Mouse (Mus musculus): ENCODE data around the gene Tfap4.

Gene Tfap4

DNA sequence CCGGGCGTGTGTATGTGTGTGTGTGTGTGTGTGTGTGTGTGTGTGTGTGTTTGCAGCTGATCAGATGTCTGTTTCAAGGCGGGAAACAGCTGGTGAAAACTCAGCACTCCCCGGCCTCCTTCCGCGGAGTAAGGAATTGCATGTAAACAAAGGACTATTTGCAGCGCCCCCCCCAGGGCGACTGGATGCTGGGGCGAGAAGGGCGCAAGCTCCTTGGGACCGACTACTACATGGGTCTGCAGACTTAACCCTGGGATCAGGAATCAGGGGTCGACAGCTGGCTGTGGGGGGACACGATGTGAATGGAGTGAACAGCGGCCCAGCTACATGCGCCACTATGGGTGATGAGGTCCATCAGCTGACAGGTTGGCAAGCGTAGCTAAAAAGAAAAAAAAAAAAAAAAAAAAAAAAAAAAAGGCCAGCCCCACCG lies at the start of gene Tfap4:
Gene Tfap4, minus strand, starts transcription at position 140 of the 430 bp plus-strand sequence.
- peak; percentile 79 to 84 for DNase-seq

DNA sequence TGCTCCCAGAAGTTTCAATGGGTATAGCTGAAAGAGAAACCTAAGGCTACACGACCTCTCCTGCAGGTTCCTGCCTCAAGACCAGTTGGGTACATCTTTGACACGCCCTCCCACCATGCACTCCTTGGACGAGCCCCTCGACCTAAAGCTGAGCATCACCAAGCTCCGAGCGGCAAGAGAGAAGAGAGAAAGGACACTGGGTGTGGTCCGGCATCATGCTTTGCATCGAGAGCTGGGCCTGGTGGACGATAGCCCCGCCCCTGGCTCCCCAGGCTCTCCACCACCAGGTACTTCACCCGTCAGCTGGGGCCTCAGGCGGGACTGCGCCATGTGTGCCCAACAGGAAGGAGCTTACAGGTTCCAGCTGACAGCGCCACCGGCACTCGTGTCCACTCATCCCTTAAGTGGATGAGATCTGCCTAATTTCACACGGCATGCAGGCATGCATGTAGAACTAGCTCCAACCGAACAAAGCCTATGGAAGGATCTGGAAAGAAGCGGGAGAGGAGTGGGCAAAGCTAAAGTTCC lies 48.9 kb upstream of the Tfap4 start:
- DNase-seq: no peak

DNA sequence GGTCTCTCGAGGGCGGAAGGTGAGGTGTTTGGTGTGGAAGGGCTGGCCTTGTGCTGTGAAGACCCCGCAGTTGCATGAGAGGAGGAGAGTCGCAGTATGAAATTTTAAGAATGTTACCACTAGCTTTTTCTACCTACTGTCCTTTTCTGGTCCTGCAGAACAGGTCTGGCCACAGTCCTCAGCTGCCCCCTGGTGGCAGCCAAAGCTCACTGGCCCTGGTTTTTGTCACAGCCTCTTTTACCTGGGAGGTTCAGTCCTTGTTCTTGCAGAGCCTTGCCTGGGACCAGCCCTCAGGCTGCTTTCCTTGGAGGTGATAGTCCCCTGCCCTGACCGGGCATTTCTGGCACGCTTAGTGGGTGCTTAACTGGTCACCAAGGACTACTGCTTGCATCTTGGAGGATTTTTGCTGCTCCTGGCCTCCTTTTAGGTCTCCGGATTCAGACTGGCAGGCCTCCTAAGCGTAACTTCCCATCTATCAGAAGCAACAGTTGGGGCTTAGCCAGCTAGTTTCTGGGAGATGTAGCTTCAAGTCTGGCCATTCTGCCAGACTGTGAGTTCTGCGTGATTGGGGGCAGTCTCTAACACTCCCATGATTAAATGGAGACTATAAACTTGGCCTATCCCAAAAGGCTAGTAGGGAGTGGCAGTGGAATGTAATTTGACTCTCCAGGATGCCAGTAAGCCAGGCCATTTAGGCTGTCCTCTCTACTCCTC lies 48.3 kb upstream of the Tfap4 start:
- peak; percentile 90 for DNase-seq

DNA sequence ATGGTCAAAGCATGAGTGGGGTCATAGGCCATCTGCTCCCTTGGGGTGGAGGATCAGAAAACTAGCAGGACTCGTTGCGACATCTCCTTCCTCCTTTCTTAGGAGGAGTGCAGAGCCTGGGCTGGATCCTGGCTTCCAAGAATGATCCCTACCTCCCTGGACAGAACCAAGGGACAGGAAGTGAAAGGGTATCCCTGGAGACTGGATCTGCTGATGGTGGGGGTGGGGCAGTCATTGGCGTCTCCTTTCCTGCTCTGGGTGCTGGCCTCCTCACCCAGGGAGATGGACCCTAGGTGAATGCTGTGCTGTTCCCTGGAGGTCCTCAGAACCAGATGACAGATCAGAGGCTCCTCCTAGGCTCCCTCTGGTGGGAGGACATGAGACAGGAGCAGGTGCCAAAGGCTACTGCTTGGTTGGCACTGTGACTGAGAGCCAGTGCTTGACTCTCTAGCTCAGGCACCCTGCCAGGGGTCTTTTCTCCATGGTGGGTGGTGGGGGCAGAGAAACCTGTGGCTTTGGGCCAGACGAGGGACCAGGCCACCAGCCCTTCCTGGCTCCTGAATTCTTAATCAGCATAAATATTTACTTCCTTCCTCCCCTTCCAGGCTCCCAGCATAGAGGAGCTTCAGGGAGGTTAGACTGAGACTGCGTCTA lies 46.9 kb upstream of the Tfap4 start:
- DNase-seq: peak; percentile 37 to 44

DNA sequence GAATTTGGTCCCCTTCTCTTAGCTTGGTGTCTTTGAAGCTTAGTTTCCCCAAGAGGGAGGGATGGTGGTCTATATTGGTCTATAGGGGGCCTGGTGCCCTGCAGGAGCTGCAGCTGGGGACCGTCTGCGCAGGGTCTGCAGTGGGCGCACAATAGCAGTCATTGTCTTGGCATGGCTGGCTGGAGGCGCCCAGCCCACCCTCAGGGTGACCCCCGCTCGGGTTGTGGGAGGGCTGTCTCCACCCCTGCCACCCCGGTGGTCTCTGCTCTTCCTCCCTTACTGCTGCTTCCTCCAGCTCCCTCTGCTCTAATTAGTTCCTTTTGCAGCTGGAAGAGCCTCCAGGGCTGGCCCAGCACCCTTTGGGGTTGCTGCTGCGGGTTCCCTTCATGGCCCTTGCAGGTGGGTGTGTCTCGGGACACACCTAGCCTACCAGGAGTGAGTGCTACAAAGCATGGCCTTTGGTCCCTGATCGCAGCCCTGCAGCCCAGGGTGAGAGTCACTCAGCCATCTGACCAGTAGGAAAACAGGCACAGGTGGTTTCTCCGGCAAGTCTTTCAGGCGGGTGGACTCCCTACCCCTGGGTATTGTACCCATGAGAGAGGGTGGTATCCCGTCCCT lies 46.0 kb upstream of the Tfap4 start:
- DNase-seq: no peak

DNA sequence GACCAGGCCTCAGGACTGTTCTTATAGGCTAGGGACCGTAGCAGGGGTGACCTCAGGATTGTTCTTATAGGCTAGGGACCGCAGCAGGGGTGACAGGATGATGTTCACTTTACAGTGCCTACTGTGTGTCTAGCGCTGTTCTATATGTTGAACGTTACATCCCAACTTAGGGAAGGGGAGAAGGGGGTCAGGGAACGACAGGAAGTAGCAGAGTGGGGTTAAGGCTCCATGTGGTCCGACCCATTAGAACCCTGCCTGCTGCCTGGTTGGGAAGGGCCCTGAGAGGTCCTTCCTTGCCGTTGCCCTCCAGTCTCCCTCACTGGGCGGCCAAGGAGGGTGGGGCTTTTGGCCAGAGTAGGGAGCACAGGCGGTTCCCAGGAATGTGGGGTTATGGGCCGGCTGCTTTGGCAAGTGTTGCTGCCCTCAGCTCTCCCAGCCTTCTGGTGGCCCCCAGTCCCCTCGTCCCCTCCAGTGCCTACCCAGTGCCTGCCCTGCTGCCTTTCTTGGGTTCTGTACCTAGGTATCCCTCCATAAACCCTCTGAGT lies 44.7 kb upstream of the Tfap4 start:
- DNase-seq: no peak

DNA sequence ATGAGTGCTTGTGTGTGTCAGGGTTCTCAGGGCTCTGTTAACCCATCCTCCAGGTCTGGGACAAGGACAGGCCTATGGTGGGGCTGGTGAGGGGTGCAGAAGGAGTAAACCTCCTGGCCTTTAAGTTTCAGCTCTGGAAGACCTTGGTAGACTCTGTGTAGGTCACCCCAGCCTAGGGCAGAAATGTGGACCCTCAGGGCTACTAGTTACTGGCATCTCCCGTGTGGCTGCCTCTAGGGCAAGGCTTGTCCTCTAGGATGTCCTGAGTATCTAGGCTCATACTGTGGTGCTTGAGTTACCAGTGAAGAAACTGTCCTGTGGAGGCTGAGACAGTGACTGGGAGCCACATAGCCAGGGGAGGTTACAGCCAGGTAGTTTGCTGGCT lies 43.8 kb upstream of the Tfap4 start:
- no peak for DNase-seq

- no peak for DNase-seq
Observed at GRCm38 (mm10) chr16:4602766-4603452, 43.3 kb upstream of the Tfap4 start.

- DNase-seq: no peak
Observed at GRCm38 (mm10) chr16:4602189-4602588, 42.5 kb upstream of the Tfap4 start.

DNA sequence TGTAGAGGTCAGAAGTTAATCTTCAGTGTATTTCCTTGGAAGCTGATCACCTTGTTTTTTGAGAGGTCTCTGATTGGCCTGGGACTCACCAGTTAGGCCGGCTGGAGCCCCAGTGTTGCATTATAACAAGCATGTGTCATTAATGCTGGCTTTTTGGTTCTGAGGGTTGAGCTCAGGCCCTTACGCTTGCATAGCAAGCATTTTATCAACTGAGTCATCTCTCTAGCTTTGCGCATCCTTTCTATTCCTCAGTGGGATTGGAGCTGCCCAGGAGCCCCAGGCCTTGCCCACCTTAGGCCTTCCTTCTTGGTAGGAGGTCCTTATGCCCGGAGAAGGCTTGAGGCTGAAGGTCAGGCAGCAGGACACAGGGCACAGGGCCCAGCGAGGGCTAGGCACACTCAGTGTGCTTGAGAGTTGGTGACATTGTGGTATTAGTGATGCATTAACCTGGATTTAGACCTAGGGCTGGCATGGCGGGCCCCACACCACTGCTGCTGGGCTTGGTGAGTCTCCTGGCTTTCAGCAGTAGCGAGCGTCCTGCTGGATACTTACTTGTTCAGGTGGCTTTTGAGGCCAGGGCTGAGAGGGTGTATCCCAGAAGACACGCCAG lies 41.2 kb upstream of the Tfap4 start:
- no peak for DNase-seq

DNA sequence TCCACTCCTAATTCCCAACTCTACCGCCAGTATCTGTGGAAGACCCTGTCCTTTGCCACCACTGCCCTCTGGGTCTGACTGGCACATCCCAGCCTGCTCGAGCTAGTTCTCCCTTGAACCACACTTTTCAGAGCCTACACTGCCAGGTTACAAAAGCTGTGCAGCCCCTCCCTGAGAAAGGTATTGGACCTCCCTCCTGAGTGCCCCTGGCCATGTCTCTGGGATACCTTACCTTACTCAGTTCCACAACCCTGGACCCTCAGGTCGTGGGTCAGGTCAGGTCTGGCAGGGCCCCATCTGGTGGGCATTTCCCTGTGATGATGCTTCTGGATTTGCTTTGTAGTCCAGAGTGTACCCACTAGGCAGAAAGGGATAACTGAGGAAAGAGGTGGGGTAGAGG lies 40.0 kb upstream of the Tfap4 start:
- DNase-seq: no peak

DNA sequence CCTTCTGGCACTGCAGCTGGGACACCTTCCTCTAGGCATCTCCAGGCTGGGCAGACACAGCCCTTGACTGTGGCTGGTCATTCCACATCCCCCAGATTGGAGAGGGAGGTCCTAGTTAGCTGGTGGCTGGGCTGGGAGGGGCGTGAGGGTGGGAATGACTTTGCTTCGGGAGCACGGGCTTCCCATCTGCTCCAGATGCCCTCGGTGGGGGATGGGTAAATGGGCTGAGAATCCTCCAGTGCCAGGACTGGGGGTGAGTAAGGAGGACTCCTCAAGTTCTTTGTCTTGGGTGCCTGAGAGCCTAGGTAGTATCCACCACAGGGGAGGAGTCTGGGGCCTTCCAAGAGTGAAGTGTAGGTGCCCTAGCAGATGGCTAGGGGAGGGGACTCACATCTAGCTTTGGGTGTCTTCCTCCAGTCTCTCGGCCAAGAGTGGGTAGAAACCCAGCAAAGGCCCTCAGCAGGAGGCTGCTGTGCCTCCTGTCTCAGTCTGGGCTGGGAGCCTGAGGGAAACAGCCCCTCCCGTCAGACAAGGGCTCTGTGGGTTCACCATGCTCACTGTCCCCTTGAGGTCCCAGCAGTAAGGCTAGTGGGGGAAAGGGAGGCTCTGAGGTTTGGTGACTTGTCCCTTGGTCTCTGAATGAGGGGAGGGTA lies 39.4 kb upstream of the Tfap4 start:
- DNase-seq: no peak

- DNase-seq: no peak
Observed at GRCm38 (mm10) chr16:4598041-4598440, 38.4 kb upstream of the Tfap4 start.

- no peak for DNase-seq
Observed at GRCm38 (mm10) chr16:4597296-4597695, 37.6 kb upstream of the Tfap4 start.

GRCm38 (mm10) chr16:4596836-4597235 lies 37.2 kb upstream of the Tfap4 start:
- no peak for DNase-seq

DNA sequence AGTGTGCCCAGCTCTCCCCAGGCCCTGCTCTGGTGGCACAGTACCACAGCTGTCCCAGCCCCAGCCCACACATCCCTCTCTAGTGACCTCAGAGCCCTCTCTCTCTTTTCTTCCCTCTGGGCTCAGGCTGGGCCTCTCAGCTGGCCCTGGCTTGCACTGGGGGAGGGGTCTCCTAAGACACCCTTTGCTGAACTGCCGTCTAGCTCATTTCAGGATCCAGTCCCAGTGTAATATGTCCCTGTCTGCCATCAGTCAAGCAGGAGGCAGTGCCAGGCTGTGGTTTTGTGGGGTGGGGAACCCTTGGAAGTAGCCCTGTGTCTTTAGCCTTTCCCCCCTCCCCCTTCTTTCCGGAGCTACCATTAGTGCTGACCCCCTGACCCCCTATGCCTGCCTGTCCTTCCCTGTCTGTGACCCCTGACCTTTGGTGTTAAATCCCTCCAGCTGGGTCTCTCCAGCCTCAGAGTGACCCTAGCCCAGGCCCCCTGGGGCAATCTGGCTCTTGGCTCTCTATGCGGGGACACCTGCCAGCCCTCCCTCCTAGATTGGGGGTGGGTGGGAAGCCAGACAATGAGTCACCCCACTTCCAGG lies 36.6 kb upstream of the Tfap4 start:
- DNase-seq: no peak

- peak; percentile 39 to 49 for DNase-seq
Observed at GRCm38 (mm10) chr16:4595527-4595963, 35.9 kb upstream of the Tfap4 start.

- DNase-seq: peak; percentile 25 to 40
Observed at GRCm38 (mm10) chr16:4594814-4595526, 35.3 kb upstream of the Tfap4 start.

DNA sequence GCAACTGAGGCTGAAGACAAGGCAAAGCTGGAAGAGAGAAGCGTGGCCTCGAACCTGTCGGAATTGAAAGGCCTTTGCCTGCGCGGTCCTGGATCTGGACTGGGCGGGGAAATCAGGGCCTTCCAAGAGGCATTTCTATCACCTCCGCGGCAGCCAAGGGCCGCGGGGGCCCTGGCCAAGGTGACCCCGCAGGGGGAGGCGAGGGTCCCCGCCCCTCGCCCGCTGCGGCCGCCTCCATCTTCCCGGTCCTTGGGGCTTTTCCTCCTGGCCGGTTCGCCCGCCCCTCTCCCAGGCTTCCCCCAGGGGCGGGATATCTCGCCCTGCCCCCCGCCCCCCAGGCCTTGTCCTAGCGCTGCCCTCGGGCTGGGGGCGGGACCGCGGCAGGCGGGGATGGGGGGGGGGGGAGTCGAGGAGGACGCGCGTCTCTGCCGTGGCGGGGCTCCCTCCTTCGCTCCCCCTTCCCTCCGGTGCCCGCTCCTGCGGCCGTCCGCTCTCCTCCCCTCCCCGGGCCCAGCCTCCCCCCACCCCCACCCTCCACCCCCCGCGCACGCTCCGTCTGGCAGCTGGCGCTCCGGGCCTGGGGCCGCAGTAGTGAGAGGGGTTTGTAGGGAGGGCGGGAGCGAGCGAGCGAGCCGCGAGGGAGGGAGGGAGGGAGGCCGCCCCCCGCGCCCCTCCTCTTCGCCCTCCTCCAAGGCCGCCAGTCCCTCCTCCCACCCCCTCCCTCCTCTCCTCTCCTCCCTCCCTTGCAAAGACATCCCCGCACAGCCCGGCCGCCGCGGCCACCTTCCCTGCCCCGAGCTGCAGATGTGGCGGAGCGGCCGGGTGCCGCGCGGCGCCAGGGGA lies 34.5 kb upstream of the Tfap4 start, which contains the start of gene Glis2:
Gene Glis2, plus strand, starts transcription at position 743 of the 843 bp plus-strand sequence.
- peak; percentile 36 to 55 for DNase-seq
